Mouse (Mus musculus) midbrain, embryonic 11.5 days (tissue): ENCODE measurements at regions not wholly inside any gene's neighbourhood (a gene's known extent, or its start where the extent isn't known, plus 50 kb on each side); places are given as distances from the start of the nearest gene placed in this dataset.
"Not testable (repeated sequence)": the region's sequence is repeated elsewhere in the genome, so short reads cannot be mapped to it uniquely, and the experiment has no call there.

Source experiments
- ATAC-seq: fragments of 200-750 bp; cut with Nextera tagmentation; 2 replicates; pipeline ENCODE4 v1.8.0; 2017; ENCODE audit warnings: moderate TSS enrichment, moderate library complexity; ENCODE audit not compliant: low FRiP score
- DNase-seq: peaks from one replicate; pipeline ENCODE4 v3.0.0; 2015; ENCODE audit warnings: low spot score; ENCODE audit errors: missing footprints
- H3K27ac ChIP-seq: fragments of 300-500 bp; sonication (generic); 2 replicates; pipeline ENCODE4 v1.5.1; 2014; ENCODE audit warnings: low read depth, low read length
- H3K27me3 ChIP-seq: fragments of 300-500 bp; sonication (generic); 2 replicates; pipeline ENCODE4 v1.6.1; 2014; ENCODE audit warnings: mild to moderate bottlenecking, low read length, moderate library complexity, mixed read lengths; ENCODE audit not compliant: control insufficient read depth, insufficient read depth
- H3K36me3 ChIP-seq: fragments of 300-500 bp; sonication (generic); 2 replicates; pipeline ENCODE4 v1.6.1; 2014; ENCODE audit warnings: mild to moderate bottlenecking, low read length, moderate library complexity, mixed read lengths; ENCODE audit not compliant: control insufficient read depth, insufficient read depth
- H3K4me1 ChIP-seq: fragments of 300-500 bp; sonication (generic); 2 replicates; pipeline ENCODE4 v1.6.1; 2014; ENCODE audit warnings: low read length; ENCODE audit not compliant: control insufficient read depth, insufficient read depth
- H3K4me2 ChIP-seq: fragments of 300-500 bp; sonication (generic); 2 replicates; pipeline ENCODE4 v1.6.1; 2014; ENCODE audit warnings: mild to moderate bottlenecking, moderate library complexity
- H3K4me3 ChIP-seq: fragments of 300-500 bp; sonication (generic); 2 replicates; pipeline ENCODE4 v1.5.1; 2014; ENCODE audit warnings: low read depth, low read length
- H3K9ac ChIP-seq: fragments of 300-500 bp; sonication (generic); 2 replicates; pipeline ENCODE4 v1.6.1; 2014; ENCODE audit warnings: low read length
- H3K9me3 ChIP-seq: fragments of 300-500 bp; sonication (generic); 2 replicates; pipeline ENCODE4 v1.6.1; 2016; ENCODE audit warnings: low read length; ENCODE audit not compliant: control insufficient read depth
- WGBS: fragments of 180-500 bp; shearing (Covaris S2); extraction: QIAGEN DNeasy Blood & Tissue Kit; methylation state at CpG from one replicate; pipeline ENCODE4 v1.1.7; 2014; 5-methylcytosine and 5-hydroxymethylcytosine counted together

- Histone ChIP-seq H3K9ac (no peak overlapping the region), H3K4me1 (no peaks in the 10 kb centered on the region), H3K4me3 (no peak overlapping the region), H3K27me3 (no peaks in the 10 kb centered on the region), H3K9me3 (no peaks in the 10 kb centered on the region), H3K27ac (no peak overlapping the region), H3K36me3 (no peaks in the 10 kb centered on the region), H3K4me2 (no peak overlapping the region)
- DNase-seq (peak; percentile 71), ATAC-seq (no peak)
- WGBS = 75% methylated on average over 8 of the region's 8 CpGs
Measured at GRCm38 (mm10) chr12:70655900-70656544, 169.3 kb upstream of the Frmd6 start.

DNA sequence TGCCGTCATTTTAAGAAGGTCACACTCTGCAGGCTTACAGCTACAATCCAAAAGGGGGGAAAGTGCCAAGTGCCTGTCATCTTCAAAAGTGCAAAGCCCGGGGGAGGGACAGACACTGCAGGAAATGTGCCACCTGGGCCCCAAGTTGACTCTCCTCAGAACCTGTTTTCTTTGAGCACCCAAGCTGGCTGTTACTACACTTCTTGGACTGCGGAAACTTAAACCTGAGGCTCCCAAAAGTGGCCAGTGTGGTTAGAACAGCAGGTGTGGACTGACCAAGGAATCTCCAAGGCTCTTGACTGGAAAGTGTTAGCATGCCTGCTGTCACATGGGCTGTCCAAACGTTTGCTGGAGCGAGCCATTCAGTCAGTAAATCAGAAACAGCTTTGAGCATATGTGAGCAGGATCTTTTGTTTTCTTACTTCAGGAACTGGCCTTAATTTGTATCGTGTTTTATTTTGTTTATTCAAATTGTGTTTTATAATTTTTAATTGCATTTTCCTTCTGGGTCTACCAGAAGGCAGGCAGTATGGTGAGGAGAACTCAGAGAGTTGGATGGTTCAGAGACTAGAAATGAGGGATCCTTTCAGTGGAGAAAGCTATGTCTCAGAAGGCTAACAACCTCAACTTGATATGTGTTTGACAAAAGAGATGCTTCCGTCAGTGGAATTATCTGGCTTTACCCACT, 168.4 kb upstream of the Frmd6 start:
- no peaks in the 10 kb centered on the region for H3K36me3 ChIP-seq
- H3K9ac ChIP-seq = no peak overlapping the region
- no peak overlapping the region for H3K27ac ChIP-seq
- ATAC-seq (no peak), DNase-seq (peak; percentile 75)
- H3K4me3 ChIP-seq = no peak overlapping the region
- no peak overlapping the region for H3K4me2 ChIP-seq
- no peaks in the 10 kb centered on the region for H3K27me3 ChIP-seq
- no peaks in the 10 kb centered on the region for H3K4me1 ChIP-seq
- WGBS = 76% methylated on average over 7 of the region's 7 CpGs
- H3K9me3 ChIP-seq = no peaks in the 10 kb centered on the region

DNA sequence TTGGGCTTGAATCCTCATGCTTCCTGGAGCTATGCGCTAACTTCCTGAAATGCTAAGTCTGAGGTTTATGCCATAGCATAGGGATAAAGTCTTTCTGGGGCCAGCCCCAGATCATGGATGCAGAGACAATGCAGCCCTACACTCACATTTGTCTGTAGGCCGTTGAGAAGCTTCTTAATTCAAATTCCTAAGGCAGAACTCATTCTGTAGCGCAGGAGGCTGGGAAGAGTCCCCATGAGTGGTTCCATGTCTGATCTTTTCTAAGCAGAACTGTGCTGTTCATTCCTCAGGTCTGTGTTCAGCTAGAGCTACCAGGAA, 167.9 kb upstream of the Frmd6 start:
- Histone ChIP-seq H3K4me3 (no peak overlapping the region), H3K36me3 (no peaks in the 10 kb centered on the region), H3K9me3 (no peaks in the 10 kb centered on the region), H3K27ac (no peak overlapping the region), H3K9ac (no peak overlapping the region), H3K4me1 (no peaks in the 10 kb centered on the region), H3K4me2 (no peak overlapping the region), H3K27me3 (no peaks in the 10 kb centered on the region)
- DNase-seq (peak; percentile 54), ATAC-seq (no peak)
- WGBS = 84% methylated on average over 3 of the region's 3 CpGs

GRCm38 (mm10) chr12:70658106-70658505, 167.2 kb upstream of the Frmd6 start:
- ATAC-seq (no peak), DNase-seq (peak; percentile 56)
- Histone ChIP-seq H3K4me1 (no peaks in the 10 kb centered on the region), H3K36me3 (no peaks in the 10 kb centered on the region), H3K9ac (no peak overlapping the region), H3K4me2 (no peak overlapping the region), H3K4me3 (no peak overlapping the region), H3K27ac (no peak overlapping the region), H3K27me3 (no peaks in the 10 kb centered on the region), H3K9me3 (no peaks in the 10 kb centered on the region)
- 94% methylated on average over 5 of the region's 5 CpGs for WGBS

GRCm38 (mm10) chr12:70660388-70660787, 164.9 kb upstream of the Frmd6 start:
- ATAC-seq (no peak), DNase-seq (no peak)
- Histone ChIP-seq H3K9ac (no peak overlapping the region), H3K27me3 (no peaks in the 10 kb centered on the region), H3K27ac (no peak overlapping the region), H3K36me3 (no peaks in the 10 kb centered on the region), H3K4me1 (no peaks in the 10 kb centered on the region), H3K4me2 (no peak overlapping the region), H3K9me3 (no peaks in the 10 kb centered on the region), H3K4me3 (no peak overlapping the region)
- WGBS = 88% methylated on average over 4 of the region's 4 CpGs

DNA sequence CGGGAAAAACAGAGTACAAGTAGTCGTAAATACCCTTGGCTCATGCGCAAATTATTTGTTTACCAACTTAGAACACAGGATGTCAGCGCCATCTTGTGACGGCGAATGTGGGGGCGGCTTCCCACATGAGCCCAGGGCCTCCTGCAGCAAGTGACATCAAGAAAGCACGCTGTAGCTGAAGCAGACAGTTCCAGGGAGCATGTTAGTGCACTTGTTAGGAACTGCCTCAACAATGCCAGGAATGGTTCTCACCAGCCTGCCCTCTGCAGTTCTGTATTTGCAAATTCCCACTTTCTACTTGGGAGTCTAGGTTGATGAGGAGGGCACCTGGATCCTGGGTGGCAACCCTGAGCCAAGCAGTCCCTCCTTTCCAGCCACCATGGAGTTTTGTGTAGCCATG, 157.2 kb upstream of the Frmd6 start:
- 98% methylated on average over 5 of the region's 8 CpGs for WGBS

GRCm38 (mm10) chr12:70672115-70672514, 153.2 kb upstream of the Frmd6 start:
- no peak overlapping the region for H3K9ac ChIP-seq
- H3K4me2 ChIP-seq = no peak overlapping the region
- H3K27me3 ChIP-seq = no peaks in the 10 kb centered on the region
- ATAC-seq (no peak), DNase-seq (peak; percentile 51)
- H3K27ac ChIP-seq = no peak overlapping the region
- H3K36me3 ChIP-seq = no peaks in the 10 kb centered on the region
- no peaks in the 10 kb centered on the region for H3K9me3 ChIP-seq
- no peak overlapping the region for H3K4me3 ChIP-seq
- H3K4me1 ChIP-seq = no peaks in the 10 kb centered on the region
- WGBS = 91% methylated on average over 7 of the region's 7 CpGs

More for the DNA sequence above, 157.2 kb upstream of the Frmd6 start:
- H3K9me3 ChIP-seq, H3K9ac ChIP-seq, H3K27me3 ChIP-seq, H3K4me3 ChIP-seq, H3K36me3 ChIP-seq, H3K4me2 ChIP-seq, H3K27ac ChIP-seq, H3K4me1 ChIP-seq, ATAC-seq: not testable (repeated sequence)
- peak; percentile 53 for DNase-seq

- Histone ChIP-seq H3K4me2 (no peak overlapping the region), H3K9ac (no peak overlapping the region), H3K4me3 (no peak overlapping the region), H3K4me1 (no peaks in the 10 kb centered on the region), H3K9me3 (no peaks in the 10 kb centered on the region), H3K36me3 (no peaks in the 10 kb centered on the region), H3K27ac (no peak overlapping the region), H3K27me3 (no peaks in the 10 kb centered on the region)
- DNase-seq (peak; percentile 49), ATAC-seq (no peak)
- 80% methylated on average over 11 of the region's 11 CpGs for WGBS
Measured at GRCm38 (mm10) chr12:70673188-70673587, 152.1 kb upstream of the Frmd6 start.

- 83% methylated on average over 2 of the region's 2 CpGs for WGBS
- no peak overlapping the region for H3K27ac ChIP-seq
- no peak for ATAC-seq
Measured at GRCm38 (mm10) chr12:70674144-70674543, 151.2 kb upstream of the Frmd6 start.

More at GRCm38 (mm10) chr12:70674144-70674543, 151.2 kb upstream of the Frmd6 start:
- Histone ChIP-seq H3K4me3 (no peak overlapping the region), H3K4me2 (no peak overlapping the region), H3K27me3 (no peaks in the 10 kb centered on the region), H3K36me3 (no peaks in the 10 kb centered on the region), H3K9me3 (no peaks in the 10 kb centered on the region), H3K9ac (no peak overlapping the region), H3K4me1 (no peaks in the 10 kb centered on the region)
- no peak for DNase-seq
